ENCODE assay signal across 26 mouse cellular contexts in the genomic region with DNA sequence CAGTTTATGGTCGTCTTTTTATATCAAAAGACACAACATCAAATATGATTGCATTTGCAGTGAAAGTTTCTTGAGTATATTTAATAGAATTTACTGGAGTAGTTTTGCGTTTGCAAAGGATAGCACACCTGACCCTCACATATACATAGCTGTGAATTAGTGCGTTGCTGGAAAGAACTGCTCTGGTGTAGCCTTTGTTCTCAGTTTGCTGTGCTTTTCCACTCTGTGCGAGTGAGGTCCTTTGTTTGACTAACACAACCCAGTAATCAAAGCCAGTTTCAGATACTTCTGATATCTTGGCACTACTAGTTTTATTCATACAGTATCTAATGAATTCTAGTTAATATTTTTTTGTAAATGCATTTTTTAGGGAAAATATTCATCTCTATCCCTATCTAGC.
"Had no signal": no experiment of that assay in that cellular context is flagged by ENCODE, and none has a peak within 500 bp of the region (broad histone marks: within the 10 kb centered on the region; RNA-seq: fewer than 3 reads in every experiment).

No protein-coding gene starts in this region.

- DNase-seq: gastrocnemius, adult 2 months; gastrocnemius, postnatal 10 days; gastrocnemius, postnatal 25 days; heart, adult 18-20 months; heart, postnatal 10 days; heart, postnatal 4 days; kidney, adult 18-20 months; kidney, adult 9 months; kidney, postnatal 10 days; kidney, postnatal 25 days; kidney, postnatal 4 days; liver; liver, embryonic 13.5 days had no signal

- H3K9ac ChIP-seq: heart, embryonic 12.5 days; hindbrain, embryonic 12.5 days; intestine, embryonic 15.5 days; limb, embryonic 12.5 days; liver, embryonic 13.5 days had no signal

- H3K4me1 ChIP-seq: heart, embryonic 10.5 days; hindbrain, embryonic 12.5 days; intestine, embryonic 15.5 days; limb, embryonic 12.5 days; liver, embryonic 13.5 days had no signal

- H3K36me3 ChIP-seq: heart, embryonic 10.5 days; heart, embryonic 12.5 days; hindbrain, embryonic 10.5 days; hindbrain, embryonic 12.5 days; intestine, embryonic 15.5 days; limb, embryonic 10.5 days; limb, embryonic 12.5 days; liver, embryonic 13.5 days had no signal

- H3K4me2 ChIP-seq: heart, embryonic 12.5 days; hindbrain, embryonic 12.5 days; intestine, embryonic 15.5 days; limb, embryonic 12.5 days; liver, embryonic 11.5 days; liver, embryonic 13.5 days had no signal

- H3K27me3 ChIP-seq: heart, embryonic 12.5 days; hindbrain, embryonic 12.5 days; intestine, embryonic 15.5 days; limb, embryonic 12.5 days; liver, embryonic 13.5 days had no signal

- ATAC-seq: hindbrain, embryonic 16.5 days; inflammation-experienced regulatory T-cells, adult 6 months; intestine, embryonic 15.5 days; intestine, postnatal 0 days had no signal

- H3K4me3 ChIP-seq: gastrocnemius, adult 2 months; heart, embryonic 10.5 days; heart, embryonic 12.5 days; hindbrain, embryonic 10.5 days; hindbrain, embryonic 12.5 days; intestine, embryonic 15.5 days; layer of hippocampus, adult 2 months; left cerebral cortex, adult 2 months; limb, embryonic 10.5 days; limb, embryonic 12.5 days; liver, embryonic 13.5 days had no signal

- H3K27ac ChIP-seq: gastrocnemius, adult 2 months; heart, embryonic 10.5 days; hindbrain, embryonic 10.5 days; hindbrain, embryonic 12.5 days; intestine, embryonic 15.5 days; layer of hippocampus, adult 2 months; left cerebral cortex, adult 2 months; limb, embryonic 10.5 days; limb, embryonic 12.5 days; liver, embryonic 13.5 days had no signal

- H3K9me3 ChIP-seq: heart, embryonic 10.5 days; heart, embryonic 12.5 days; hindbrain, embryonic 10.5 days; hindbrain, embryonic 12.5 days; intestine, embryonic 15.5 days; limb, embryonic 10.5 days; limb, embryonic 12.5 days; liver, embryonic 13.5 days had no signal
